Mouse (Mus musculus) liver, embryonic 14.5 days (tissue): Measurements from ENCODE around the gene Ptpn4. TPM values are rescaled to one million over a fixed set of nuclear protein-coding genes. Genes with fewer than 3 reads are reported as not detected.

ENCODE experiments used
- ATAC-seq: fragments of 200-750 bp; cut with Nextera tagmentation; 2 replicates; pipeline ENCODE4 v1.8.0; 2017; ENCODE audit warnings: moderate number of reproducible peaks, mild to moderate bottlenecking, moderate library complexity; ENCODE audit not compliant: insufficient read depth
- DNase-seq, 3 experiments: peaks; one replicate each; pipeline ENCODE4 v3.0.0-alpha.2; 2012 to 2013; ENCODE audit warnings: low read depth in 3 of 3, low spot score in 3 of 3
- H3K27ac ChIP-seq: fragments of 300-500 bp; sonication (generic); 2 replicates; pipeline ENCODE4 v1.5.1; 2014; ENCODE audit warnings: moderate library complexity, mild to moderate bottlenecking, control low read depth, inconsistent platforms
- H3K27me3 ChIP-seq: fragments of 300-500 bp; sonication (generic); 2 replicates; pipeline ENCODE4 v1.6.1; 2014; ENCODE audit warnings: mild to moderate bottlenecking, low read length, moderate library complexity; ENCODE audit not compliant: control insufficient read depth, insufficient read depth
- H3K36me3 ChIP-seq: fragments of 300-500 bp; sonication (generic); replicated peaks from 2 replicates; pipeline ENCODE4 v1.6.1; 2014; ENCODE audit warnings: low read depth; ENCODE audit not compliant: control insufficient read depth, insufficient read depth
- H3K4me1 ChIP-seq, 2 experiments: fragments of 200-500 bp in 1 of 2; fragments of 300-500 bp in 1 of 2; sonication (generic) in 1 of 2; replicated peaks; 2 replicates each; pipeline ENCODE4 v1.6.1; 2012 to 2014; ENCODE audit warnings: antibody characterized with exemption in 1 of 2, inconsistent platforms in 1 of 2, low read length in 1 of 2; ENCODE audit not compliant: control insufficient read depth in 2 of 2, insufficient read depth in 2 of 2
- H3K4me2 ChIP-seq: fragments of 300-500 bp; sonication (generic); 2 replicates; pipeline ENCODE4 v1.6.1; 2014; ENCODE audit warnings: low read depth, mild to moderate bottlenecking, control low read depth, moderate library complexity
- H3K4me3 ChIP-seq, 2 experiments: fragments of 200-500 bp in 1 of 2; fragments of 300-500 bp in 1 of 2; sonication (generic) in 1 of 2; 2 replicates each; pipeline ENCODE4 v1.5.1; 2012 to 2014; ENCODE audit warnings: low read depth in 2 of 2, low read length in 2 of 2, mild to moderate bottlenecking in 2 of 2, control low read depth in 1 of 2, inconsistent platforms in 1 of 2, moderate library complexity in 1 of 2; ENCODE audit not compliant: insufficient read depth in 1 of 2
- H3K9ac ChIP-seq: fragments of 300-500 bp; sonication (generic); replicated peaks from 2 replicates; pipeline ENCODE4 v1.6.1; 2014; ENCODE audit warnings: mild to moderate bottlenecking, control low read depth, moderate library complexity
- H3K9me3 ChIP-seq: fragments of 300-500 bp; sonication (generic); 2 replicates; pipeline ENCODE4 v1.6.1; 2016; ENCODE audit warnings: low read length, mixed read lengths; ENCODE audit not compliant: control insufficient read depth
- CTCF ChIP-seq: IDR thresholded peaks from 2 replicates; pipeline ENCODE4 v1.5.1; 2016; ENCODE audit warnings: antibody characterized with exemption, low read depth, control low read depth
- EP300 ChIP-seq: IDR thresholded peaks from 2 replicates; pipeline ENCODE4 v1.6.1; 2016; ENCODE audit warnings: antibody characterized with exemption, low read depth
- WGBS: fragments of 180-500 bp; shearing (Covaris S2); extraction: QIAGEN DNeasy Blood & Tissue Kit; methylation state at CpG from one replicate; pipeline ENCODE4 v1.1.7; 2014; ENCODE audit not compliant: insufficient replicate concordance; 5-methylcytosine and 5-hydroxymethylcytosine counted together
- polyA plus RNA-seq, 2 experiments: library from polyadenylated mRNA; depleted of rRNA in 1 of 2; stranded (reverse) in 1 of 2; unstranded in 1 of 2; fragments of >200 nt; fragmentation: Nextera tagmentation in 1 of 2; extraction: Ambion mirVana in 1 of 2; gene quantifications; 2 replicates each; pipeline versions ENCODE4 v1.2.1 to v1.2.3; 2012 to 2014

The Ptpn4 gene
- polyA plus RNA-seq, 2 experiments, result 1.2 to 1.8 TPM

GRCm38 (mm10) chr1:119646356-119646755, 191.1 kb downstream of the Ptpn4 start:
- Histone ChIP-seq H3K4me1 (peaks cover 3 to 5% of the 10 kb centered on the region in 2 experiments; a peak in 2 of 4 replicates), H3K9me3 (no peaks in the 10 kb centered on the region), H3K27ac (no peak overlapping the region), H3K4me3 (no peak overlapping the region), H3K36me3 (no peaks in the 10 kb centered on the region), H3K9ac (no peak overlapping the region), H3K4me2 (peak overlapping the region; percentile 3; the same call in 1 of the 2 replicates), H3K27me3 (no peaks in the 10 kb centered on the region)
- DNase-seq (no peak), ATAC-seq (no peak)
- 60% methylated on average over 2 of the region's 2 CpGs for WGBS
- TF ChIP-seq CTCF, result no peak
- TF ChIP-seq EP300, result no peak

GRCm38 (mm10) chr1:119642367-119642766, 195.0 kb downstream of the Ptpn4 start:
- TF ChIP-seq EP300, result no peak
- no peak overlapping the region for H3K9ac ChIP-seq
- no peak overlapping the region for H3K4me2 ChIP-seq
- no peak for DNase-seq
- no peaks in the 10 kb centered on the region for H3K27me3 ChIP-seq
- WGBS, result 52% methylated on average over 12 of the region's 12 CpGs
- no peaks in the 10 kb centered on the region for H3K9me3 ChIP-seq
- no peaks in the 10 kb centered on the region; a peak in 1 of 4 replicates for H3K4me1 ChIP-seq
- no peaks in the 10 kb centered on the region for H3K36me3 ChIP-seq
- ATAC-seq, result no peak
- no peak overlapping the region for H3K4me3 ChIP-seq
- H3K27ac ChIP-seq, result no peak overlapping the region

- no peak overlapping the region for H3K27ac ChIP-seq
- peaks cover 0 to 5% of the 10 kb centered on the region in 2 experiments; a peak in 2 of 4 replicates for H3K4me1 ChIP-seq
- no peak overlapping the region for H3K4me3 ChIP-seq
- TF ChIP-seq CTCF, result no peak
- no peak for ATAC-seq
- H3K36me3 ChIP-seq, result no peaks in the 10 kb centered on the region
- H3K4me2 ChIP-seq, result no peak overlapping the region
- H3K9ac ChIP-seq, result no peak overlapping the region
- no peaks in the 10 kb centered on the region for H3K9me3 ChIP-seq
- no peaks in the 10 kb centered on the region for H3K27me3 ChIP-seq
- no peak for DNase-seq
Measured at GRCm38 (mm10) chr1:119641090-119641812, 196.2 kb downstream of the Ptpn4 start.

GRCm38 (mm10) chr1:119640006-119640405, 197.4 kb downstream of the Ptpn4 start:
- no peak for ATAC-seq
- no peak for TF ChIP-seq EP300
- TF ChIP-seq CTCF, result no peak
- H3K4me2 ChIP-seq, result no peak overlapping the region
- no peak overlapping the region for H3K27ac ChIP-seq
- peaks cover 0 to 5% of the 10 kb centered on the region in 2 experiments; a peak in 2 of 4 replicates for H3K4me1 ChIP-seq
- no peak for DNase-seq
- no peaks in the 10 kb centered on the region for H3K9me3 ChIP-seq
- WGBS, result 66% methylated on average over 2 of the region's 2 CpGs
- H3K27me3 ChIP-seq, result no peaks in the 10 kb centered on the region
- H3K4me3 ChIP-seq, result no peak overlapping the region
- no peaks in the 10 kb centered on the region for H3K36me3 ChIP-seq
- H3K9ac ChIP-seq, result no peak overlapping the region

- Histone ChIP-seq H3K4me3 (no peak overlapping the region), H3K27me3 (no peaks in the 10 kb centered on the region), H3K4me1 (peaks cover 0 to 5% of the 10 kb centered on the region in 2 experiments; a peak in 2 of 4 replicates), H3K36me3 (no peaks in the 10 kb centered on the region), H3K27ac (no peak overlapping the region), H3K9me3 (no peaks in the 10 kb centered on the region), H3K9ac (no peak overlapping the region), H3K4me2 (no peak overlapping the region)
- DNase-seq (no peak), ATAC-seq (peak; percentile 35; the same call in 1 of the 2 replicates)
- no peak for TF ChIP-seq CTCF
- TF ChIP-seq EP300, result no peak
- 64% methylated on average over 6 of the region's 6 CpGs for WGBS
Measured at GRCm38 (mm10) chr1:119637188-119638023, 200.0 kb downstream of the Ptpn4 start.
